Mouse (Mus musculus) Patski (cell line): ENCODE data around the gene Pcsk5. TPM values are rescaled to one million over a fixed set of nuclear protein-coding genes. Genes with fewer than 3 reads are reported as not detected.

Source experiments
- ATAC-seq: fragments of 100-300 bp; one replicate; pipeline ENCODE4 v1.8.0; 2021
- CTCF ChIA-PET: fragments of 350-600 bp; sonication (Branson Sonifier 250); formaldehyde crosslinking; loops from one replicate; lab custom pipeline; 2022; ENCODE audit warnings: inconsistent platforms; lab: Charles Lee
- POLR2A ChIA-PET: fragments of 350-600 bp; sonication (Branson Sonifier 250); formaldehyde crosslinking; loops from one replicate; lab custom pipeline; 2022; ENCODE audit warnings: antibody characterized with exemption, inconsistent platforms; lab: Charles Lee
- DNase-seq: peaks from one replicate; pipeline ENCODE4 v3.0.0-alpha.2; 2011; ENCODE audit warnings: low read depth, low spot score
- H3K27me3 ChIP-seq: fragments of 371-371 bp; one replicate; pipeline ENCODE4 v1.5.1; 2021
- CTCF ChIP-seq: fragments of 100-300 bp; IDR thresholded peaks from one replicate; pipeline ENCODE4 v1.5.1; 2021
- in situ Hi-C: fragments of 300-500 bp; cut with MboI; formaldehyde crosslinking; loops from 3 replicates; pipeline ENCODE4 v1.11.1; 2018; ENCODE audit warnings: low pct_unique_long_range_greater_than_20kb, mixed read lengths
- polyA plus RNA-seq: library from polyadenylated mRNA; unstranded; gene quantifications from one replicate; pipeline ENCODE4 v1.2.3, GENCODE M21; 2021

The Pcsk5 gene
- polyA plus RNA-seq, 1 experiment from 2014 or later, result 2.3 TPM

DNA sequence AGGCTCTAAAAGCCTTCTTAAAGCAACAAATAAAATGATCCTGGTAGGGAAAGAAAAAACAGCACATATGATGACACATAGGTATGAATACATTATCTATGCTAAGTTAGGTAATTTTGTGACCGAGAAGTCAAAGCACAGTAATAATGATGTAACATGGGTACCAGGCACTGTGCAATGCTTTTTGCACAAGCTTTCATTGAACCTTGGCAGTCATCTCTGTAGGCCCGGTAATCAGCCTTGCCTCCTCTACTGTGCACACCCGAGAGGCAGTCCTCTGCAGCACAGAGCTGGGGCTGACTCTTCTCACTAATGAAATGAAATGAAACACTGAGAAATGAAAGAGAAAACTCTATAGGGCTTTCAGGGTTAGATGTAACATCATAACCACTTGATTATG, 89.1 kb downstream of the Pcsk5 start:
- in situ Hi-C loops, result no loop called here
- TF ChIP-seq CTCF, result no peak

GRCm38 (mm10) chr19:17745380-17745779, 92.1 kb downstream of the Pcsk5 start:
- CTCF ChIA-PET, result interaction anchor here (0.6 kb wide), 1 partner anchor 122 kb away, joined by 3 read pairs; no protein-coding TSS in a partner anchor
- POLR2A ChIA-PET, result no interaction called here
- TF ChIP-seq CTCF, result no peak

More for the DNA sequence above, 89.1 kb downstream of the Pcsk5 start:
- ChIA-PET POLR2A (interaction anchor here (0.6 kb wide), 1 partner anchor 46 kb away, joined by 3 read pairs; no protein-coding TSS in a partner anchor), CTCF (no interaction called here)
- H3K27me3 ChIP-seq, result no peaks in the 10 kb centered on the region
- DNase-seq (no peak), ATAC-seq (no peak)

DNA sequence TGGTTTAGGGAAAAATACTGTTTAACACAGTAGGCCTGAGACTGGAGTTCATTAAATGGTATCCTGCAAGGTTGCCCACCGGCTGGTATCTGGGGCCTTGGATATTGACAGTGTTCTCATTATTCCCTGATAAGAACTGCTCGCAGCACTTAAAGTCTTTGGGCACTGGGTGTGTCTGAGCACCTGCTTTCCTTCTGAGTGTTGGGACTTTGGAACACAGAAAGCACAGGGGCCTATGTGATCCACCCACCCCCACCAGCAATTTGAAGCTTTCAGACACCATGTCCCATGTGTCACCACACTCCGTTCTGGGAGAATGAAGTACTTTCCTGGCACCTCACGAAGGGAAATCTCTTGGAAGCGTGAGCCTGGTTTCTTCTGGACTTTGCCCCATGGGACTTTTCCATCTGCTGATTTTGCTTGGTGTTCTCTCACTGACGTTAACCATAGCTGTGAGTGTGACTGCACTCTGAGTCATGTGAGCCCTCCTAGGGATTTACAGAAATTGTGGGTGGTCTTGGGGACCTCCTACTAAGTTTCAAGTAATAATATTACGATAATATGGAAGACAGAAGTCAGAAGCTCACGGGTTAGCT, 92.9 kb downstream of the Pcsk5 start:
- CTCF ChIA-PET, result no interaction called here
- POLR2A ChIA-PET, result interaction anchor here (0.6 kb wide), 1 partner anchor 131 kb away, joined by 3 read pairs; no protein-coding TSS in a partner anchor
- ATAC-seq (no peak), DNase-seq (no peak)
- H3K27me3 ChIP-seq, result no peaks in the 10 kb centered on the region
- TF ChIP-seq CTCF, result no peak
- in situ Hi-C loops, result no loop called here

More at GRCm38 (mm10) chr19:17745380-17745779, 92.1 kb downstream of the Pcsk5 start:
- in situ Hi-C loops, result no loop called here
- H3K27me3 ChIP-seq, result no peaks in the 10 kb centered on the region
- DNase-seq (no peak), ATAC-seq (no peak)

- H3K27me3 ChIP-seq, result no peaks in the 10 kb centered on the region
- ATAC-seq (no peak), DNase-seq (no peak)
- in situ Hi-C loops, result no loop called here
- ChIA-PET POLR2A (no interaction called here), CTCF (no interaction called here)
- TF ChIP-seq CTCF, result no peak
Measured at GRCm38 (mm10) chr19:17741465-17741864, 96.0 kb downstream of the Pcsk5 start.

DNA sequence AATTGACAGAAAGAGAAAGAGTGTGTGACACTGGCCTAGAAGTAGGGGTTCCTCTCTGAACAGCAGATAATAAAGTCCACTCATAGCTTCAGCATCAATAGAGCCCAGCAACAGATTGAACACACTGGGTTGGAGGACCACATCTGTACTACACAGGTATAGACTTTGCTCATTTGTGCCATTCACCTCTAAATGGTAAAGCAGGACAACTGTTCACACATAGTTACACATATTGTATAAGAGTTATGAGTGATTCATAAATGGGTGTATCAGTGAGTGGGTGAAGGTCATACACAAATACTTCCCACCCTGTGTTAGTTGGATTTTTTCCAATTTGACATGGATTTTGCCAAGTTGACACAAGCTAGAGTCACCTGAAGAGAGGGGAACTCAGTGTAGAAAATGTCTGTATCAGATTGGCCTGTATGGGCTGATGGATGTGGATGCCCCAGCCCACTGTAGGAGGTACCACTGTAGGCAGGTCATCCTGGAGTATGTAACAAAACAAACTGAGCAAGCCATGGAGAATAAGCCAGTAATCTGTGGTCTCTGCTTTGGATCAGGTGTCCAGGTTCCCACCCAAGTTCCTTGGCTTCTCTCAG, 104.7 kb downstream of the Pcsk5 start:
- DNase-seq, result no peak
- ChIA-PET CTCF (no interaction called here), POLR2A (no interaction called here)
- in situ Hi-C loops, result no loop called here
- no peak for TF ChIP-seq CTCF
- ATAC-seq, result no peak
- no peaks in the 10 kb centered on the region for H3K27me3 ChIP-seq

DNA sequence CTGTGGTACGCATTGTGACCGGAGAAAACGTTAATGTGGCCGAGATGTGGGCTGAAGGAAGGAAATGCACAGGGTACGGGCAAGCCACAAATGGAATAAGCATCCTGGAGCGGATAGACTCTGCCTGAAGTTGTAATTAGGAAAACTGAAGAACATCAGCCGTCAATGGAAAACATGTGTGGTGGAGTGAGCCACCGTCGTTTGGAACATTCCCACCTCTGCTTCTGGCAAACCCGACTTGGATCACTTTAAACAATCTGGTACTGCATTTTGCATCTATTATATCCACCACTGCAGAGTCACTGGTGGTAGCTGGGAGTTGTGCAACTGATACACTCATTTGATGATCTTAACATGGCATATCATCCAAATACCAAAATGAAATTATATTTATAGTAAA, 120.4 kb downstream of the Pcsk5 start:
- ChIA-PET CTCF (no interaction called here), POLR2A (no interaction called here)
- DNase-seq (no peak), ATAC-seq (no peak)
- no peaks in the 10 kb centered on the region for H3K27me3 ChIP-seq
- in situ Hi-C loops, result no loop called here
- no peak for TF ChIP-seq CTCF

GRCm38 (mm10) chr19:17715281-17715955, 122.0 kb downstream of the Pcsk5 start:
- CTCF ChIA-PET, result no interaction called here
- no peak for TF ChIP-seq CTCF
- in situ Hi-C loops, result no loop called here
- ATAC-seq, result no peak
- H3K27me3 ChIP-seq, result no peaks in the 10 kb centered on the region
- POLR2A ChIA-PET, result interaction anchor here (1.2 kb wide), 1 partner anchor 13 kb away, joined by 3 read pairs; no protein-coding TSS in a partner anchor
- DNase-seq, result no peak

DNA sequence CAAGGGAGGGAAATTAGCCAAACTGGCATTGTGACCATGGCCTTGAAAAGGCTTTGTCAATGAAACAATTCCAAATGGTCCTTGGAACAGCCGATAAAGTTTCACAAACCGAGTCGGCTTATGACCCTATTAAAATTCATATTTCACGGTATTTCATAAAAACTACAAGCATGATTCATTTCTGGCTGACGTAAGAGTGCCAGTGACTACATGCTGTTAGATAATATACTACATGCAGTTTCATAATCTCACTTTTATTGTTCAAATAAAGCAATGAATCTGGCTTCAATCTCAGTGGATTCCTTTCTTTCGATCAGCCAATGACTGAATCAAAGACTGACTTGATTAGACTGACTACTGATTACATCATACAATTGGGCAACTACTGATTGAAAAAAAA, 145.8 kb downstream of the Pcsk5 start:
- ChIA-PET POLR2A (no interaction called here), CTCF (no interaction called here)
- in situ Hi-C loops, result no loop called here
- DNase-seq (no peak), ATAC-seq (no peak)
- H3K27me3 ChIP-seq, result no peaks in the 10 kb centered on the region
- TF ChIP-seq CTCF, result no peak

DNA sequence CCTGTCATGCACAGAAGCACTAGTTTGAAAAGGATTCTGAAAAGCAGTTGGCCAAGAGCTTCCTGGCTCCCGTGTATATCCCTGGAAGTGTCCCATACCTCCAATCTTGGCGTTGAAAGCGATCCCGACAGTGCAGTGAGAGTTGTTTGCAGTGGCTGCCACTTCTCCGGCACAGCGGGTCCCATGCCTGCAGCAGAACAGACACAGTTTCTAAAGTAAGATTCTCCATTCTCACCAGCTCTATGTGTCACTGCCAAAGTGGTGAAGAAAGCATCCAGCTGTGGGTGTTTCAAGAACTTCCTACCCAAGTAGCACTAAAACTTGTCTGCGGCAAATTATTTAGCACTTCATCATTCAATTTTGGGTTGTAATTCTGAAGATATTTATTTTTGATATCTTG, 159.1 kb downstream of the Pcsk5 start:
- POLR2A ChIA-PET, result no interaction called here
- no peak for TF ChIP-seq CTCF
- in situ Hi-C loops, result no loop called here
- ATAC-seq (no peak), DNase-seq (no peak)
- H3K27me3 ChIP-seq, result no peaks in the 10 kb centered on the region
- CTCF ChIA-PET, result interaction anchor here (1.2 kb wide), 1 partner anchor 9 kb away, joined by 3 read pairs; no protein-coding TSS in a partner anchor

DNA sequence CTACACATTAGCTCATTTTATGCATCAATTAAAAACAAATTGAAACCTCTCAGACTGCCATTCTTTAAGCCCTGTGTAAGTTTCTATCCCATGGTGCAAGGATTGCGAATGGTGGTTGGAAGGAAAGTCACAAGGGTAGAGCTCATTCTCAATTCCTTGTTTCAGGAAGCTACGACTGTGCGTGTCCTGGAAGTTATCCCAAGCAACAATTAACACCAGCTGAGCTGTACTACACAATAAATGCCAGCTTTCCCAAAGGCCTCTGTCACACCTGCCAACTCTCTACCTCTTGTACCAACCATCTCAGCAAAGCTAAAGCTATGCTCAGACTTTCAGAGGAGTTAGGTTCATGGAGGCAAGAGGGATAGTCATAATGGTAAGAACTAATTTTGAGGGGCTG, 174.8 kb downstream of the Pcsk5 start:
- POLR2A ChIA-PET, result no interaction called here
- no peak for TF ChIP-seq CTCF
- in situ Hi-C loops, result no loop called here
- H3K27me3 ChIP-seq, result no peaks in the 10 kb centered on the region
- DNase-seq, result no peak
- no peak for ATAC-seq
- CTCF ChIA-PET, result interaction anchor here (1.2 kb wide), 1 partner anchor 8 kb away, joined by 3 read pairs; no protein-coding TSS in a partner anchor

- no peak for TF ChIP-seq CTCF
- no peak for DNase-seq
- H3K27me3 ChIP-seq, result no peaks in the 10 kb centered on the region
- no peak for ATAC-seq
- in situ Hi-C loops, result no loop called here
- ChIA-PET POLR2A (no interaction called here), CTCF (interaction anchor here (1.2 kb wide), 1 partner anchor 8 kb away, joined by 3 read pairs; no protein-coding TSS in a partner anchor)
Measured at GRCm38 (mm10) chr19:17662271-17662670, 175.2 kb downstream of the Pcsk5 start.
